In genomic region chr11:98057466-98057865, GRCm38 (mm10) we compare ENCODE assay signal across 9 mouse cellular contexts. TPM values are rescaled to one million over a fixed set of nuclear protein-coding genes. Genes with fewer than 3 reads are reported as not detected.
DNase-seq lines count a peak whose midpoint lies in the region; ATAC-seq and TF ChIP-seq lines count a peak whose summit lies in the region.
"Had no signal": no experiment of that assay in that cellular context is flagged by ENCODE, and none has a peak within 500 bp of the region (broad histone marks: within the 10 kb centered on the region; RNA-seq: fewer than 3 reads in every experiment).

No protein-coding gene starts in this region.

- H3K9me3 ChIP-seq in intestine, embryonic 15.5 days = no peaks in the 10 kb centered on the region
- no peaks in the 10 kb centered on the region for H3K9me3 ChIP-seq in intestine, postnatal 0 days (ENCODE audit: control insufficient read depth)

- 22% methylated on average over 9 of the region's 9 CpGs for WGBS in intestine, embryonic 15.5 days
- 20% methylated on average over 9 of the region's 9 CpGs for WGBS in intestine, postnatal 0 days

- peaks cover 12% of the 10 kb centered on the region for H3K4me1 ChIP-seq in intestine, embryonic 15.5 days (replicated peaks)
- H3K4me1 ChIP-seq in intestine, postnatal 0 days (replicated peaks; ENCODE audit: control insufficient read depth, insufficient read depth, low read length) = no peaks in the 10 kb centered on the region

- H3K4me2 ChIP-seq in intestine, embryonic 15.5 days (replicated peaks) = 0 out of 2 replicates have a peak overlapping the region, but pooled peaks have one; percentile 11
- no peak overlapping the region for H3K4me2 ChIP-seq in intestine, postnatal 0 days (replicated peaks; ENCODE audit: low read depth)

- no peak for TF ChIP-seq CTCF in intestine, postnatal 0 days (IDR thresholded peaks at IDR 0.05; ENCODE audit: low read depth)

- DNase-seq in urinary bladder, postnatal 14 days (ENCODE audit: low spot score) = peak; percentile 21
- no peak for DNase-seq in urinary bladder, postnatal 4 days (ENCODE audit: low spot score in 2 of 2)
- peak; percentile 90 for DNase-seq in ZHBTc4 (ENCODE audit: low read depth, low spot score)
- DNase-seq in ovary, adult 18-20 months (ENCODE audit: low spot score) = no peak
- no peak for DNase-seq in liver
- DNase-seq: lung, postnatal 10 days had no signal

- no peak overlapping the region for H3K9ac ChIP-seq in intestine, embryonic 15.5 days
- H3K9ac ChIP-seq in intestine, postnatal 0 days (ENCODE audit: low read depth, low read length) = no peak overlapping the region

- H3K27ac ChIP-seq in intestine, embryonic 15.5 days = no peak overlapping the region
- no peak overlapping the region for H3K27ac ChIP-seq in intestine, postnatal 0 days (ENCODE audit: low read depth, low read length)

- H3K4me3 ChIP-seq in intestine, embryonic 15.5 days (replicated peaks) = no peak overlapping the region
- no peak overlapping the region for H3K4me3 ChIP-seq in intestine, postnatal 0 days (ENCODE audit: low read depth, low read length)

- H3K27me3 ChIP-seq in intestine, embryonic 15.5 days (replicated peaks) = peaks cover 20% of the 10 kb centered on the region
- peaks cover 26% of the 10 kb centered on the region for H3K27me3 ChIP-seq in intestine, postnatal 0 days (replicated peaks; ENCODE audit: control insufficient read depth, insufficient read depth, low read length)

- H3K36me3 ChIP-seq in intestine, embryonic 15.5 days = no peaks in the 10 kb centered on the region
- no peaks in the 10 kb centered on the region for H3K36me3 ChIP-seq in intestine, postnatal 0 days (ENCODE audit: control insufficient read depth, insufficient read depth)

- no peak for ATAC-seq in intestine, embryonic 15.5 days
- no peak for ATAC-seq in intestine, postnatal 0 days
- ATAC-seq: forebrain, embryonic 16.5 days had no signal

RNA-seq across cellular contexts. Expression of gene Stac2, which starts 4.2 kb away (rescaled TPM):
- 0.16 and 0.29 TPM in 2 replicates for polyA plus RNA-seq in intestine, embryonic 15.5 days (2015; fragmentation: Nextera tagmentation; extraction: Ambion mirVana)
- polyA plus RNA-seq in intestine, postnatal 0 days (2015; fragmentation: Nextera tagmentation; extraction: Ambion mirVana) = 0.13 TPM in 1 of 2 replicates, not detected in the other

RNA-seq across cellular contexts. Expression of gene Rpl19, which starts 31.0 kb away (rescaled TPM):
- 1,063 and 1,131 TPM in 2 replicates for polyA plus RNA-seq in intestine, embryonic 15.5 days (2015; fragmentation: Nextera tagmentation; extraction: Ambion mirVana)
- 668 and 699 TPM in 2 replicates for polyA plus RNA-seq in intestine, postnatal 0 days (2015; fragmentation: Nextera tagmentation; extraction: Ambion mirVana)

RNA-seq across cellular contexts. Expression of gene Cacnb1, which starts 34.6 kb away (rescaled TPM):
- 6.5 and 7.5 TPM in 2 replicates for polyA plus RNA-seq in intestine, embryonic 15.5 days (2015; fragmentation: Nextera tagmentation; extraction: Ambion mirVana)
- polyA plus RNA-seq in intestine, postnatal 0 days (2015; fragmentation: Nextera tagmentation; extraction: Ambion mirVana) = 2.8 and 3.2 TPM in 2 replicates

Comparison
In these comparisons a context has a peak if more than half of its experiments do, and no peak if none do; other contexts are left out.
1. DNase-seq: peak in urinary bladder, postnatal 14 days (single experiment) and ZHBTc4 (single experiment); none in urinary bladder, postnatal 4 days (0 of 2), ovary, adult 18-20 months (single experiment) and liver (single experiment).